Mouse (Mus musculus) olfactory bulb, adult 2 months (tissue): ENCODE measurements around the gene Gm42372.

Experiments
- CTCF ChIP-seq: fragments of 200-500 bp; IDR thresholded peaks from 2 replicates; pipeline ENCODE4 v1.5.1; 2012; ENCODE audit warnings: low read depth, mild to moderate bottlenecking, low read length, moderate library complexity; ENCODE audit not compliant: insufficient read depth
- POLR2A ChIP-seq: fragments of 200-500 bp; IDR thresholded peaks from 2 replicates; pipeline ENCODE4 v1.6.1; 2012; ENCODE audit warnings: mild to moderate bottlenecking, low read depth, low read length, moderate library complexity; ENCODE audit not compliant: insufficient read depth

DNA sequence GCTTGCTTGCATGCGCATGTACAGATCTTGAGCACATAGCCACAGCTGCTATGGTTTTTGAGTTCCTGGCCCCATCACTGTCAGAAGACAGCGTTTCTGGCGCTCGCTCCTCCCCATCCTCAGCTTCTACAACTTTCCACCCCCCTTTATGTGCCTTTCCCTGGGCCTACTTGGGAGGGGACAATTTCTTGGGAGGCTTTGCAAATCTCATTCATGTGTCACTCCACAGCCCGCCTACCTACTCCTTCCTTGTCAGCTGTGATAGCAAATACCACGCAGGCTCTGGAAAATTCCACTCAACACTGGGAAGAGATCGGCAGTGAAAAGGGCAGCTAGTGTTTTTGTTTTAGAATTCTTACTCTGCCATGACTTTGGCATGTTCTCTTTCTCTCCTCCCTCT is 42.6 kb upstream of the Gm42372 start:
- TF ChIP-seq CTCF (no peak), POLR2A (no peak)
